ENCODE assay signal across 20 mouse cellular contexts in the genomic region with DNA sequence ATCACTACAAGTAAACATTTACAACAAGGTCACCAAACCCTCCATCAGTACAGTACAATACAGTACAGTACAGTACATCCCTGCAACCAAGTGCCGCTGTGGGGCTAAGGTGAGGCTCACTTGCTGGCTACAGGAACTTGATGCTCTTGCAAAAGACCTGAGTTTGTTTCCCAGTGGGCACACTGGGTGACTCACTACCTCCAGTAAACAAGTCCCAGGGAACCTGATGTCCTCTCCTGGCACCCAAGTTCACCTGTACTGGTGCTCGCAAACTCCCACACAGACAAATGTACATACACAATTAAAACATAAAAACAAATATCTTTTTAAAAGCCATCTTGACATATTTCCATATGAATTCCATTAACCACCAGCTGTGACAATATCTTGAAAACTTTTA.
"Had no signal": no experiment of that assay in that cellular context is flagged by ENCODE, and none has a peak within 500 bp of the region (broad histone marks: within the 10 kb centered on the region; RNA-seq: fewer than 3 reads in every experiment).

No protein-coding gene starts in this region.

- H3K4me1 ChIP-seq: liver, embryonic 13.5 days; liver, embryonic 15.5 days; midbrain, embryonic 12.5 days; neural tube, embryonic 12.5 days had no signal

- H3K4me3 ChIP-seq: liver, embryonic 13.5 days; liver, embryonic 15.5 days; midbrain, embryonic 10.5 days; midbrain, embryonic 12.5 days; myocyte; neural tube, embryonic 12.5 days had no signal

- H3K4me2 ChIP-seq: liver, embryonic 13.5 days; liver, embryonic 15.5 days; lung, embryonic 14.5 days; midbrain, embryonic 12.5 days; neural tube, embryonic 12.5 days had no signal

- H3K9ac ChIP-seq: liver, embryonic 13.5 days; liver, embryonic 15.5 days; lung, embryonic 14.5 days; midbrain, embryonic 12.5 days; neural tube, embryonic 12.5 days had no signal

- H3K36me3 ChIP-seq: midbrain, embryonic 12.5 days; neural tube, embryonic 12.5 days had no signal

- H3K27ac ChIP-seq: liver, embryonic 13.5 days; liver, embryonic 15.5 days; midbrain, embryonic 10.5 days; midbrain, embryonic 12.5 days; neural tube, embryonic 12.5 days had no signal

- DNase-seq: liver, embryonic 13.5 days; lung, adult 18-20 months; lung, embryonic 14.5 days; lung, postnatal 14 days; lung, postnatal 4 days; midbrain, embryonic 14.5 days; retina, postnatal 1 day; right cerebral cortex, adult 18-20 months; right cerebral cortex, postnatal 25 days; right cerebral cortex, postnatal 4 days; spleen, adult 18-20 months; thymus, adult 18-20 months; thymus, postnatal 14 days; thymus, postnatal 36 days had no signal

- H3K27me3 ChIP-seq: liver, embryonic 13.5 days; liver, embryonic 15.5 days; midbrain, embryonic 12.5 days; neural tube, embryonic 12.5 days had no signal

- ATAC-seq: midbrain, embryonic 16.5 days had no signal

- H3K9me3 ChIP-seq: liver, embryonic 13.5 days; liver, embryonic 15.5 days; midbrain, embryonic 10.5 days; midbrain, embryonic 12.5 days; neural tube, embryonic 12.5 days had no signal
